Mouse (Mus musculus) thymus, adult 2 months (tissue): Measurements from ENCODE around the gene Sec22c. TPM values are rescaled to one million over a fixed set of nuclear protein-coding genes. Genes with fewer than 3 reads are reported as not detected.

Experiments
- DNase-seq: peaks from one replicate; pipeline ENCODE4 v3.0.0; 2021
- H3K27ac ChIP-seq: fragments of 200-500 bp; 2 replicates; pipeline ENCODE4 v1.5.1; 2012; ENCODE audit warnings: low read length, control low read depth; ENCODE audit not compliant: control insufficient read depth, insufficient read depth
- H3K27me3 ChIP-seq: fragments of 200-500 bp; 2 replicates; pipeline ENCODE4 v1.6.1; 2012; ENCODE audit warnings: mild to moderate bottlenecking, low read length, moderate library complexity, mixed read lengths; ENCODE audit not compliant: control insufficient read depth, insufficient read depth
- H3K36me3 ChIP-seq: fragments of 200-500 bp; 2 replicates; pipeline ENCODE4 v1.6.1; 2012; ENCODE audit warnings: mild to moderate bottlenecking, low read length, moderate library complexity; ENCODE audit not compliant: control insufficient read depth, insufficient read depth
- H3K4me1 ChIP-seq: fragments of 200-500 bp; replicated peaks from 2 replicates; pipeline ENCODE4 v1.6.1; 2012; ENCODE audit warnings: low read length; ENCODE audit not compliant: control insufficient read depth, insufficient read depth
- H3K4me3 ChIP-seq: fragments of 200-500 bp; 2 replicates; pipeline ENCODE4 v1.5.1; 2012; ENCODE audit warnings: mild to moderate bottlenecking, low read length, control low read depth, moderate library complexity; ENCODE audit not compliant: control insufficient read depth, insufficient read depth
- CTCF ChIP-seq: fragments of 200-500 bp; IDR thresholded peaks from 2 replicates; pipeline ENCODE4 v1.5.1; 2012; ENCODE audit warnings: mild to moderate bottlenecking, control low read depth, low read length, moderate library complexity, borderline replicate concordance; ENCODE audit not compliant: control insufficient read depth, poor library complexity, insufficient read depth; ENCODE audit errors: extremely low read depth
- POLR2A ChIP-seq: fragments of 200-500 bp; IDR thresholded peaks from 2 replicates; pipeline ENCODE4 v1.6.1; 2012; ENCODE audit warnings: mild to moderate bottlenecking, low read length, control low read depth, moderate library complexity; ENCODE audit not compliant: control insufficient read depth, poor library complexity, insufficient read depth; ENCODE audit errors: extremely low read depth
- WGBS: fragments of 180-500 bp; shearing (Covaris S2); methylation state at CpG from one replicate; pipeline ENCODE4 v1.1.7; 2018; 5-methylcytosine and 5-hydroxymethylcytosine counted together
- polyA plus RNA-seq: library from polyadenylated mRNA; depleted of rRNA; stranded (reverse); fragments of >200 nt; gene quantifications from 2 replicates; pipeline ENCODE4 v1.2.3, GENCODE M21; 2012

Sec22c gene
- polyA plus RNA-seq, 1 experiment, result 43.6 TPM

- Histone ChIP-seq H3K27me3 (no peaks in the 10 kb centered on the region), H3K4me3 (peak overlapping the region; percentile 67), H3K27ac (peak overlapping the region; percentile 11; the same call in 1 of the 2 replicates), H3K36me3 (no peaks in the 10 kb centered on the region), H3K4me1 (peaks cover 9% of the 10 kb centered on the region)
- WGBS, result under 1% methylated on average over 71 of the region's 87 CpGs
- peak; percentile 25 for DNase-seq
- no peak for TF ChIP-seq POLR2A
- no peak for TF ChIP-seq CTCF
Observed at GRCm38 (mm10) chr9:121719347-121720331, 14.3 kb upstream of the Sec22c start.

- no peaks in the 10 kb centered on the region for H3K36me3 ChIP-seq
Observed at GRCm38 (mm10) chr9:121718792-121719318, 13.6 kb upstream of the Sec22c start, which contains the start of gene Nktr. Gene Nktr (plus strand): TSS chr9:121719169.

GRCm38 (mm10) chr9:121718070-121718705, 12.9 kb upstream of the Sec22c start:
- no peak for TF ChIP-seq POLR2A
- peaks cover 9% of the 10 kb centered on the region for H3K4me1 ChIP-seq
- H3K27me3 ChIP-seq, result no peaks in the 10 kb centered on the region
- peak; percentile 19 for DNase-seq
- 72% methylated on average over 15 of the region's 15 CpGs for WGBS
- H3K36me3 ChIP-seq, result no peaks in the 10 kb centered on the region; the same call in 1 of the 2 replicates
- peak overlapping the region; percentile 69 for H3K27ac ChIP-seq
- H3K4me3 ChIP-seq, result peak overlapping the region; percentile 54

More at GRCm38 (mm10) chr9:121718792-121719318, 13.6 kb upstream of the Sec22c start, which contains the start of gene Nktr:
- WGBS, result under 1% methylated on average over 59 of the region's 61 CpGs
- Histone ChIP-seq H3K4me3 (peak within 1 kb of the TSS; percentile 67), H3K4me1 (peaks cover 9% of the 10 kb centered on the region), H3K27me3 (no peaks in the 10 kb centered on the region), H3K27ac (peak within 1 kb of the TSS; percentile 69)
- peak; percentile 98 for DNase-seq
- TF ChIP-seq CTCF (peak; percentile 59; the same call in 1 of the 2 replicates), POLR2A (peak; percentile 74)

GRCm38 (mm10) chr9:121717048-121717447, 11.8 kb upstream of the Sec22c start:
- 94% methylated on average over 2 of the region's 2 CpGs for WGBS
- H3K27ac ChIP-seq, result no peak overlapping the region
- peaks cover 9% of the 10 kb centered on the region for H3K4me1 ChIP-seq
- H3K27me3 ChIP-seq, result no peaks in the 10 kb centered on the region
- H3K36me3 ChIP-seq, result peaks cover 7% of the 10 kb centered on the region
- no peak for DNase-seq
- TF ChIP-seq CTCF, result no peak
- no peak overlapping the region for H3K4me3 ChIP-seq

GRCm38 (mm10) chr9:121710584-121710975, 5.3 kb upstream of the Sec22c start:
- H3K27me3 ChIP-seq, result no peaks in the 10 kb centered on the region
- no peak overlapping the region for H3K27ac ChIP-seq
- WGBS, result under 1% methylated on average over 18 of the region's 18 CpGs
- TF ChIP-seq POLR2A, result no peak
- no peak for TF ChIP-seq CTCF
- peaks cover 7% of the 10 kb centered on the region for H3K36me3 ChIP-seq
- no peak for DNase-seq
- peaks cover 10% of the 10 kb centered on the region for H3K4me1 ChIP-seq
- peak overlapping the region; percentile 90 for H3K4me3 ChIP-seq

GRCm38 (mm10) chr9:121709898-121710583, 4.8 kb upstream of the Sec22c start, which contains the start of gene Ss18l2:
Gene Ss18l2 (plus strand): TSS chr9:121710329.
- 6% methylated on average over 37 of the region's 37 CpGs for WGBS
- no peaks in the 10 kb centered on the region for H3K27me3 ChIP-seq
- no peak within 1 kb of the TSS for H3K27ac ChIP-seq
- peak within 1 kb of the TSS; percentile 90 for H3K4me3 ChIP-seq
- DNase-seq, result peak; percentile 97
- peaks cover 7% of the 10 kb centered on the region for H3K36me3 ChIP-seq
- TF ChIP-seq POLR2A, result peak; percentile 43; the same call in 1 of the 2 replicates
- peak; percentile 60; the same call in 1 of the 2 replicates for TF ChIP-seq CTCF
- H3K4me1 ChIP-seq, result peaks cover 13% of the 10 kb centered on the region
